Mouse (Mus musculus) ES-E14 (cell line): ENCODE data around the gene Iqgap2. TPM values are rescaled to one million over a fixed set of nuclear protein-coding genes. Genes with fewer than 3 reads are reported as not detected.

Experiments
- DNase-seq: peaks from one replicate; pipeline ENCODE4 v3.0.0-alpha.2; 2013; ENCODE audit warnings: low read depth, low spot score
- H3K27ac ChIP-seq: 2 replicates; pipeline ENCODE4 v1.5.1; 2012; ENCODE audit warnings: low read depth, mild to moderate bottlenecking, low read length, moderate library complexity, mixed read lengths; ENCODE audit not compliant: poor library complexity, insufficient read depth, severe bottlenecking
- H3K36me3 ChIP-seq: 2 replicates; pipeline ENCODE4 v1.6.1; 2012; ENCODE audit warnings: mild to moderate bottlenecking, low read length, moderate library complexity, mixed read lengths; ENCODE audit not compliant: control insufficient read depth, poor library complexity, insufficient read depth, severe bottlenecking
- H3K4me1 ChIP-seq, 2 experiments: fragments of 150-350 bp in 1 of 2; sonication (generic) in 1 of 2; 2 replicates each; pipeline ENCODE4 v1.6.1; 2012; ENCODE audit warnings: low read length in 2 of 2, mild to moderate bottlenecking in 1 of 2, mixed read lengths in 1 of 2; ENCODE audit not compliant: control insufficient read depth in 2 of 2, insufficient read depth in 2 of 2, poor library complexity in 1 of 2
- H3K4me3 ChIP-seq, 2 experiments: fragments of 150-350 bp in 1 of 2; sonication (generic) in 1 of 2; 2 replicates each; pipeline ENCODE4 v1.5.1; 2012; ENCODE audit warnings: low read length in 2 of 2, low read depth in 1 of 2, mild to moderate bottlenecking in 1 of 2, mixed read lengths in 1 of 2; ENCODE audit not compliant: insufficient read depth in 1 of 2, poor library complexity in 1 of 2, severe bottlenecking in 1 of 2
- H3K9ac ChIP-seq: 2 replicates; pipeline ENCODE4 v1.6.1; 2012; ENCODE audit warnings: low read depth, mild to moderate bottlenecking, low read length, mixed read lengths; ENCODE audit not compliant: poor library complexity, insufficient read depth, severe bottlenecking
- H3K9me3 ChIP-seq: fragments of 150-350 bp; sonication (generic); 2 replicates; pipeline ENCODE4 v1.6.1; 2012; ENCODE audit warnings: low read depth, mild to moderate bottlenecking, low read length; ENCODE audit not compliant: control insufficient read depth, insufficient read depth
- CHD2 ChIP-seq: IDR thresholded peaks from 2 replicates; pipeline ENCODE4 v1.6.1; 2014; ENCODE audit warnings: mild to moderate bottlenecking, low read depth, low read length, inconsistent platforms
- HCFC1 ChIP-seq: IDR thresholded peaks from 2 replicates; pipeline ENCODE4 v1.6.1; 2012; ENCODE audit warnings: low read length, inconsistent platforms, borderline replicate concordance; ENCODE audit not compliant: insufficient read depth
- MAFK ChIP-seq: IDR thresholded peaks from 2 replicates; pipeline ENCODE4 v1.6.1; 2014; ENCODE audit warnings: mild to moderate bottlenecking, low read depth, low read length, inconsistent platforms; ENCODE audit not compliant: insufficient read depth
- ZC3H11A ChIP-seq: IDR thresholded peaks from 2 replicates; pipeline ENCODE4 v1.6.1; 2012; ENCODE audit warnings: low read depth, mild to moderate bottlenecking, inconsistent platforms, low read length, borderline replicate concordance
- ZNF384 ChIP-seq: IDR thresholded peaks from 2 replicates; pipeline ENCODE4 v1.6.1; 2012; ENCODE audit warnings: low read depth, low read length, inconsistent platforms
- in situ Hi-C, 2 experiments: fragments of 600-800 bp; cut with MboI; formaldehyde crosslinking; loops; one replicate each; pipeline ENCODE4 v1.15.1; 2025; ENCODE audit warnings: low sequenced_read_pairs in 2 of 2, inconsistent platforms in 1 of 2; ENCODE audit not compliant: unreplicated experiment in 2 of 2
- total RNA-seq: library from RNA; depleted of rRNA; stranded (reverse); fragments of 300-350 nt; gene quantifications from 2 replicates; pipeline ENCODE4 v1.2.3, GENCODE M21; 2012

The Iqgap2 gene
- total RNA-seq, 1 experiment: 15.0 TPM

DNA sequence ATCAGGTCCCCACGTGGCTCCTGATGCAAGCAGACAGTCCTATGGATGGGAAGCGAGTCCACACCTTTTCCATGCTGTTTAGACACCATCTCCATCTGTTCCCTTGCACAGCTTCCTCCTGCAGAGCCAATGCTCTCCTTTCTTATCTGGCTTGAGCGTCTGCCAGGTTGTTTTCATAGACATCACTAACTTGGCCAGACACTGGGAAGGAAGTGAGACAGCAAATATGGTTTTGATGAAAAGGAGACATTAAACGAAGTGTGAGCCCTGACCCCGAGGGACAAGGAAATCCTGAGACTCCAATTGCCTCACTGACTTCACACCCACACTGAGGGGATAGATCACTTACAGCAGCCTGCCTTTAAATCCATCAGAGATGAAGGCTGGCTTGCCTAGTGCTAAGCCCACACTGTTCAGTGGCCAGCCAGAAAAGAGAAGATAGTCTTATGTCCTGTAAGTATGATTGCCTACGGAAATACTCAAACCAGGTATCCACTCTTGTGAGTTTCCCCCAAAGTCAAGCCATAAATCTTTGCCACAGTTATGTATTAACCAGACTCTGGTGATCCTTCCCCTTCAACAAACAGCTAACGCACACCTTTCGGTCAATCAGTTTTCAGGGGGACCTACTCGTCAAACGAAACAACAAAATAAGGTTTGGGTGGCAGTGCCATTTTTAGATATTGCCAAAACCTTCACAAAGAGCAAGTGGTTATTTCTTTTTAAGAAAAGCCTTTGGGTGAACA lies 102.9 kb downstream of the Iqgap2 start:
- Histone ChIP-seq H3K9ac (no peak overlapping the region), H3K9me3 (no peaks in the 10 kb centered on the region), H3K36me3 (no peaks in the 10 kb centered on the region), H3K27ac (no peak overlapping the region), H3K4me1 (0 out of 4 replicates have a peak, but pooled peaks cover 0 to 1% of the 10 kb centered on the region in 2 experiments), H3K4me3 (no peak overlapping the region)
- no peak for DNase-seq
- in situ Hi-C loops: no loop called here
- TF ChIP-seq ZNF384 (no peak), MAFK (no peak), HCFC1 (no peak)

- TF ChIP-seq MAFK: no peak
- no peak for TF ChIP-seq HCFC1
- no peak for TF ChIP-seq ZNF384
- no peak for TF ChIP-seq CHD2
- TF ChIP-seq ZC3H11A: no peak
- Histone ChIP-seq H3K4me3 (no peak overlapping the region), H3K4me1 (no peaks in the 10 kb centered on the region), H3K9me3 (no peaks in the 10 kb centered on the region), H3K36me3 (no peaks in the 10 kb centered on the region), H3K27ac (no peak overlapping the region), H3K9ac (no peak overlapping the region)
- in situ Hi-C loops: no loop called here
- DNase-seq: no peak
These were observed 108.8 kb downstream of the Iqgap2 start for GRCm38 (mm10) chr13:95782969-95783332.

GRCm38 (mm10) chr13:95782311-95782968 lies 109.3 kb downstream of the Iqgap2 start:
- H3K36me3 ChIP-seq: no peaks in the 10 kb centered on the region
- no peak overlapping the region for H3K4me3 ChIP-seq
- no peaks in the 10 kb centered on the region for H3K9me3 ChIP-seq
- H3K27ac ChIP-seq: no peak overlapping the region
- no peak overlapping the region for H3K9ac ChIP-seq
- TF ChIP-seq MAFK (no peak), ZNF384 (no peak), CHD2 (no peak)
- no peaks in the 10 kb centered on the region for H3K4me1 ChIP-seq
- in situ Hi-C loops: no loop called here
- no peak for DNase-seq

GRCm38 (mm10) chr13:95780038-95780437 lies 111.7 kb downstream of the Iqgap2 start:
- TF ChIP-seq ZC3H11A (no peak), ZNF384 (no peak), CHD2 (no peak), HCFC1 (no peak), MAFK (no peak)
- Histone ChIP-seq H3K27ac (no peak overlapping the region), H3K9ac (no peak overlapping the region), H3K4me3 (no peak overlapping the region), H3K4me1 (no peaks in the 10 kb centered on the region), H3K9me3 (no peaks in the 10 kb centered on the region), H3K36me3 (no peaks in the 10 kb centered on the region)
- DNase-seq: no peak
- in situ Hi-C loops: no loop called here
